Mouse (Mus musculus): ENCODE data around the gene Iqcb1. TPM values are rescaled to one million over a fixed set of nuclear protein-coding genes. Genes with fewer than 3 reads are reported as not detected.

The Iqcb1 gene
- 7.4 and 9.0 TPM in 2 replicates for polyA plus RNA-seq (2015; fragmentation: Nextera tagmentation; extraction: Ambion mirVana)

GRCm38 (mm10) chr16:36828054-36828786 is at the start of gene Iqcb1:
Gene Iqcb1, plus strand, starts transcription at chr16:36828385.
- 0% methylated on average over 61 of the region's 64 CpGs for WGBS (ENCODE audit: insufficient replicate concordance)

GRCm38 (mm10) chr16:36784146-36784545 is 44.0 kb upstream of the Iqcb1 start:
- no peak overlapping the region for H3K4me3 ChIP-seq (ENCODE audit: low read depth, low read length)

More at GRCm38 (mm10) chr16:36828054-36828786, at the start of gene Iqcb1:
- Histone ChIP-seq H3K9me3 (replicated peaks; ENCODE audit: control insufficient read depth, low read length) (no peaks in the 10 kb centered on the region), H3K27me3 (ENCODE audit: control insufficient read depth, insufficient read depth, low read depth, low read length) (peaks cover 2% of the 10 kb centered on the region; the same call in 1 of the 2 replicates), H3K4me2 (ENCODE audit: low read depth, low read length) (peak within 1 kb of the TSS; percentile 97), H3K27ac (ENCODE audit: low read length) (peak within 1 kb of the TSS; percentile 33; the same call in 1 of the 2 replicates), H3K4me1 (ENCODE audit: control insufficient read depth, low read depth, low read length) (peaks cover 10% of the 10 kb centered on the region), H3K4me3 (ENCODE audit: low read depth, low read length) (peak within 1 kb of the TSS; percentile 92), H3K36me3 (ENCODE audit: control insufficient read depth, insufficient read depth) (no peaks in the 10 kb centered on the region), H3K9ac (ENCODE audit: low read depth, low read length) (peak within 1 kb of the TSS; percentile 87)
- peak; percentile 99 for ATAC-seq (ENCODE audit: low read depth)

DNA sequence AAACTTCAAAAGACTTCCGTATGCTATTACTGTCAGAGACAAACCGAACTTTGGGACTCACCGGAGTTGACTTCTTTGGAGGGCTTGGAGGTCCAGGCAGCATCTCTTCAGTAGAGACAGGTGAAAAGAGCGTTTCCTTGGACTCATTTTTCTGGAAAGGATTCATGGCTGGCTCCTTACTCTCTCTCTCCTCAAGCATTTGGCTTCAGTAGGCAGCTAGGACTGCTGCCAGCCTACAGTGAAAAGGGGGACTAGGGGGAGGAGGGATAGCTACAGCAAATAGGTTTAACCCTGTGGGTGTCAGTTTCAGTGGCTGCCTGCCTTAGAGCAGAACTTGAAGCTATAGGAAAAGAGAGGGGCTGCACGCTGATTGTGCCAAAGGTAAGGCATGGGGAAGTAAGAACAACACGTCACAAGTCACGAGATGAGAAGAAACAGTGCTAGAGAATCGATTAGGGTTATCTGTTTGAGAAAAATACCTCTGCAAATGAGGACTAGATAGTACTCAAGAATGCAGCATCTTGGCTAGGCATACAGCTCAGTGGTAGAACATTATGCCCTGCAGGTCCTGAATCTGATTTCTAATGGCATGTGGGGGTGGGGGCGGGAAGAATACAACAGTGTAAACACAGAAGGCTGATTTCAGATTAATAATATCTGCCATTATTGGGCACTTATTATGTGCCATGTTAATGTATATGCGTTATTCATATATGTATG is 43.4 kb upstream of the Iqcb1 start, which contains the start of gene Slc15a2:
Gene Slc15a2 (minus strand): TSS at position 369 of the 720 bp plus-strand sequence.
- Histone ChIP-seq H3K4me1 (ENCODE audit: control insufficient read depth, low read depth, low read length) (no peaks in the 10 kb centered on the region), H3K27ac (ENCODE audit: low read length) (no peak within 1 kb of the TSS), H3K4me2 (ENCODE audit: low read depth, low read length) (no peak within 1 kb of the TSS), H3K9ac (ENCODE audit: low read depth, low read length) (no peak within 1 kb of the TSS), H3K36me3 (ENCODE audit: control insufficient read depth, insufficient read depth) (no peaks in the 10 kb centered on the region), H3K9me3 (replicated peaks; ENCODE audit: control insufficient read depth, low read length) (no peaks in the 10 kb centered on the region), H3K4me3 (ENCODE audit: low read depth, low read length) (no peak within 1 kb of the TSS), H3K27me3 (ENCODE audit: control insufficient read depth, insufficient read depth, low read depth, low read length) (no peaks in the 10 kb centered on the region)
- no peak for ATAC-seq (ENCODE audit: low read depth)
- WGBS (ENCODE audit: insufficient replicate concordance) = 53% methylated on average over 10 of the region's 10 CpGs

More at GRCm38 (mm10) chr16:36784146-36784545, 44.0 kb upstream of the Iqcb1 start:
- Histone ChIP-seq H3K27me3 (ENCODE audit: control insufficient read depth, insufficient read depth, low read depth, low read length) (no peaks in the 10 kb centered on the region), H3K4me1 (ENCODE audit: control insufficient read depth, low read depth, low read length) (no peaks in the 10 kb centered on the region), H3K9ac (ENCODE audit: low read depth, low read length) (no peak overlapping the region), H3K27ac (ENCODE audit: low read length) (no peak overlapping the region), H3K9me3 (replicated peaks; ENCODE audit: control insufficient read depth, low read length) (no peaks in the 10 kb centered on the region), H3K4me2 (ENCODE audit: low read depth, low read length) (no peak overlapping the region), H3K36me3 (ENCODE audit: control insufficient read depth, insufficient read depth) (no peaks in the 10 kb centered on the region)
- 79% methylated on average over 2 of the region's 2 CpGs for WGBS (ENCODE audit: insufficient replicate concordance)
- ATAC-seq (ENCODE audit: low read depth) = no peak

DNA sequence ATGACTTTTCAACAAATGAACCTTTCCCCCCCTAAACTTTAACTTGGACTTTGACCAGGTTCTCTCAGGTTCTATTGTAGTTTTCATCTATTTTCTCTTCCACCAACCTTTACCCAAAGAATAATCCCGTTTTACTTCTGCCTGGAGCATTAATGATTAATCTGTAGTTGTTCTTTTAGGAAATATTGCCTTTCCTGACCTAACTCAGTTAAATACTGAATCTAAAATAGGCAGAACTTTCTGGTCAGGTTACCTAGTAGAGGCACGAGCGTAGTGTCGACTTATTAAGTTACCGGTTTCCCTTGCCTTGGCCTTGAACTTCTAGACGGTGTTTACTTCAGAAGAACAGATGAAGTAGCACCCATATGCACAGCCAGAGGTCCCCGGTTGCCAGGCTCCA is 41.7 kb upstream of the Iqcb1 start:
- Histone ChIP-seq H3K9me3 (replicated peaks; ENCODE audit: control insufficient read depth, low read length) (no peaks in the 10 kb centered on the region), H3K4me1 (ENCODE audit: control insufficient read depth, low read depth, low read length) (no peaks in the 10 kb centered on the region), H3K36me3 (ENCODE audit: control insufficient read depth, insufficient read depth) (no peaks in the 10 kb centered on the region), H3K4me2 (ENCODE audit: low read depth, low read length) (no peak overlapping the region), H3K27ac (ENCODE audit: low read length) (no peak overlapping the region), H3K4me3 (ENCODE audit: low read depth, low read length) (no peak overlapping the region), H3K9ac (ENCODE audit: low read depth, low read length) (no peak overlapping the region), H3K27me3 (ENCODE audit: control insufficient read depth, insufficient read depth, low read depth, low read length) (no peaks in the 10 kb centered on the region)
- no peak for ATAC-seq (ENCODE audit: low read depth)
- WGBS (ENCODE audit: insufficient replicate concordance) = 65% methylated on average over 7 of the region's 7 CpGs

DNA sequence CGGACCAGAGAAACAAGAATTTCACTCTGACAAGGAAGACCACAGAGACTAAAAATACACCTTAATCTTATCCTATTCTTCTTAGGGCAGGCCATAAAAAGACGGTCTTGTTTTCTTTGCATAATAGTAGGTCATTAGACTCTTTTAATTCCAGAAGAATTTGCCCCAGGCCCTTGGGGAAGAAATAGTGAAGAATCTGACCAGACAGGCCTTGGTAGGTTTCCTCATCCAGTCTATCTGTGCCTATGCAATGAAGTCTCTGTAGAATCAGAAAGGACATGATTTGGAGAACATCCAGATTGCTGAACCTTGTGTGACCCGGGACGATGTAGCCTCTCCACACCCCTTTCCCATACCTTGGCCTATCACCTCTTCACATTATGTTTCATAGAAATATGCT is 38.0 kb upstream of the Iqcb1 start:
- Histone ChIP-seq H3K9ac (ENCODE audit: low read depth, low read length) (no peak overlapping the region), H3K4me2 (ENCODE audit: low read depth, low read length) (no peak overlapping the region), H3K9me3 (replicated peaks; ENCODE audit: control insufficient read depth, low read length) (no peaks in the 10 kb centered on the region), H3K4me1 (ENCODE audit: control insufficient read depth, low read depth, low read length) (no peaks in the 10 kb centered on the region), H3K36me3 (ENCODE audit: control insufficient read depth, insufficient read depth) (no peaks in the 10 kb centered on the region), H3K27ac (ENCODE audit: low read length) (no peak overlapping the region), H3K4me3 (ENCODE audit: low read depth, low read length) (no peak overlapping the region), H3K27me3 (ENCODE audit: control insufficient read depth, insufficient read depth, low read depth, low read length) (no peaks in the 10 kb centered on the region)
- 68% methylated on average over 4 of the region's 4 CpGs for WGBS (ENCODE audit: insufficient replicate concordance)
- ATAC-seq (ENCODE audit: low read depth) = no peak

DNA sequence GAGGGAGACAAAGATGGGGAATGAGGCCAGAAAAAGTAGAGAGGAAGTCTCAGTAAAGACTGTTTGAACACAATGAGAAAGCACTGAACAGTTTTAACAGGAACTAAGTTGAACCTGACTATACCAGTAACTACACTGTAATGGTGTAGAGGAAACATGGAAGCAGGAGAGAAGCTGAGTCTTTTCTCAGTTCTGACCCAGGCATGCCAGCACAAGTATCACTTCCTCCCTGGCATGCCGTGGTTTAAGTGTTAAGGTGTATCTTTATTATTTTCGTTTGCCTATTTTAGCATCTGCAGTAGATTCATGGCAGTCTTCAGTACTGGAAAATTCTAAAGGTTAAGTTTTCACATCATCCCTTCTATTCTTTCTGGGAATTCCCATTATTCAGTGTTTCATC is 33.2 kb upstream of the Iqcb1 start:
- Histone ChIP-seq H3K4me3 (ENCODE audit: low read depth, low read length) (no peak overlapping the region), H3K4me2 (ENCODE audit: low read depth, low read length) (no peak overlapping the region), H3K9ac (ENCODE audit: low read depth, low read length) (no peak overlapping the region), H3K9me3 (replicated peaks; ENCODE audit: control insufficient read depth, low read length) (no peaks in the 10 kb centered on the region), H3K27me3 (ENCODE audit: control insufficient read depth, insufficient read depth, low read depth, low read length) (no peaks in the 10 kb centered on the region), H3K4me1 (ENCODE audit: control insufficient read depth, low read depth, low read length) (no peaks in the 10 kb centered on the region), H3K36me3 (ENCODE audit: control insufficient read depth, insufficient read depth) (no peaks in the 10 kb centered on the region), H3K27ac (ENCODE audit: low read length) (no peak overlapping the region)
- WGBS (ENCODE audit: insufficient replicate concordance) = 41% methylated on average over 2 of the region's 2 CpGs
- ATAC-seq (ENCODE audit: low read depth) = no peak

DNA sequence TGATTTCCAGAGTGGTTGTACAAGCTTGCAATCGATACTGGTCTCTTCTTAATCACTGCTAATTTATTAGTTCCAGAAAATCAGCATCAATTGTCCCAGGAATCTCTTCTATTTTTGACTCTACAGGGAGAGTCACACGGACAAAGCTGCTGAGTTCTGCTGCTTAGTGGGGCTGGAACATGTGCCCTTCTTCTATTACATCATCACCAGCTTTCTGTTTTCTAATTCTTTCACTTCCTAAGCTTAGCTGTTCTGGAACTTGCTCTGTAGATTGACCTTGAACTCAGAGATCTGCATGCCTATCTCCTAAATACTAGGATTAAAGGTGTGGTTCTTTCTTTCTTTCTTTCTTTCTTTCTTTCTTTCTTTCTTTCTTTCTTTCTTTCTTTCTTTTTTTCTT is 29.9 kb upstream of the Iqcb1 start:
- ATAC-seq (ENCODE audit: low read depth) = no peak
- no peaks in the 10 kb centered on the region for H3K4me1 ChIP-seq (ENCODE audit: control insufficient read depth, low read depth, low read length)
- 56% methylated on average over 2 of the region's 2 CpGs for WGBS (ENCODE audit: insufficient replicate concordance)
- H3K36me3 ChIP-seq (ENCODE audit: control insufficient read depth, insufficient read depth) = no peaks in the 10 kb centered on the region
- H3K27me3 ChIP-seq (ENCODE audit: control insufficient read depth, insufficient read depth, low read depth, low read length) = no peaks in the 10 kb centered on the region
- H3K9ac ChIP-seq (ENCODE audit: low read depth, low read length) = no peak overlapping the region
- H3K4me2 ChIP-seq (ENCODE audit: low read depth, low read length) = no peak overlapping the region
- H3K27ac ChIP-seq (ENCODE audit: low read length) = no peak overlapping the region
- H3K9me3 ChIP-seq (replicated peaks; ENCODE audit: control insufficient read depth, low read length) = no peaks in the 10 kb centered on the region
- no peak overlapping the region for H3K4me3 ChIP-seq (ENCODE audit: low read depth, low read length)

DNA sequence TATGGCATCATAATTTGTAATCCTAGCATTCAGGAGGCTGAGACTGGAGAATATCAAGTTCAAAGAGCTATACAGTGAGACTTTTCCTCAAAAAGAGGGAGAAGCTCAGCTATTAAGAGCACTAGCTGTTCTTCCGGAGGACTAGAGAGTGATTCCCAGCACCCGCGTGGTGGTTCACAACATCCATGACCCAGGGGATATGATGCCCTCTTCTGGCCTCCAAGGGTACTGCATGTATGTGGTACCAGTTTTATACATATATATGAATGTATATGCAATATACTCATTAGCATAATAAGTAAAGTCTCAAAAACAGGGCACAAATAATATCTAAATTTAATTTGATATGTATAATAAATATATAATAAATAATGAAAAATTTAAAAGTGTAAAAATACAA is 25.8 kb upstream of the Iqcb1 start:
- Histone ChIP-seq H3K4me2 (ENCODE audit: low read depth, low read length) (no peak overlapping the region), H3K36me3 (ENCODE audit: control insufficient read depth, insufficient read depth) (no peaks in the 10 kb centered on the region), H3K9me3 (replicated peaks; ENCODE audit: control insufficient read depth, low read length) (no peaks in the 10 kb centered on the region), H3K27me3 (ENCODE audit: control insufficient read depth, insufficient read depth, low read depth, low read length) (no peaks in the 10 kb centered on the region), H3K9ac (ENCODE audit: low read depth, low read length) (no peak overlapping the region), H3K4me1 (ENCODE audit: control insufficient read depth, low read depth, low read length) (no peaks in the 10 kb centered on the region), H3K4me3 (ENCODE audit: low read depth, low read length) (no peak overlapping the region), H3K27ac (ENCODE audit: low read length) (no peak overlapping the region)
- WGBS (ENCODE audit: insufficient replicate concordance) = 72% methylated on average over 3 of the region's 3 CpGs
- ATAC-seq (ENCODE audit: low read depth) = no peak

DNA sequence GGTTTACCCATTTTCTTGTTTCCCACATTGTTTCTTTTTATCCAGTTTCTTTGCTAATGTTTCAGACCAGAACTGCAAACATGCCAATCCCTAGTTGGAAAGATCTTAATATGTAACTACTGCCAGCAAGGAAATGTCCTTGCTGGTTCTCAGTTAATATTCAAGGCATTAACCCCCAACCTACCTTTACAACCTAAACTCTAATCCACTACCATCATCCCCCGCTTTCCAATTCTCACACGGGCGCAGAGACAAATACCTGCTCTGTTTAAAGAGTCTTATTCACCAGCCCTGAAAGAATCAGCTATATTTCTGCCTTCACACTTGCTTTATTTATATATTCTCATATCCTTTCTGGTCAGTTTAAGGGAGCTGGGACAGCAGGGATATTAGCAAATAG is 19.6 kb upstream of the Iqcb1 start:
- no peak overlapping the region for H3K9ac ChIP-seq (ENCODE audit: low read depth, low read length)
- 74% methylated on average over 3 of the region's 3 CpGs for WGBS (ENCODE audit: insufficient replicate concordance)
- no peaks in the 10 kb centered on the region for H3K9me3 ChIP-seq (replicated peaks; ENCODE audit: control insufficient read depth, low read length)
- no peak for ATAC-seq (ENCODE audit: low read depth)
- H3K27me3 ChIP-seq (ENCODE audit: control insufficient read depth, insufficient read depth, low read depth, low read length) = no peaks in the 10 kb centered on the region
- no peak overlapping the region for H3K27ac ChIP-seq (ENCODE audit: low read length)
- H3K4me2 ChIP-seq (ENCODE audit: low read depth, low read length) = no peak overlapping the region
- no peak overlapping the region for H3K4me3 ChIP-seq (ENCODE audit: low read depth, low read length)
- H3K4me1 ChIP-seq (ENCODE audit: control insufficient read depth, low read depth, low read length) = no peaks in the 10 kb centered on the region
- no peaks in the 10 kb centered on the region for H3K36me3 ChIP-seq (ENCODE audit: control insufficient read depth, insufficient read depth)
